Mouse (Mus musculus): Measurements from ENCODE around the gene Rgcc.

- TF ChIP-seq CTCF (IDR thresholded peaks at IDR 0.05), result no peak
- TF ChIP-seq EP300 (IDR thresholded peaks at IDR 0.05), result no peak
Measured at GRCm38 (mm10) chr14:79312719-79313118, 11.3 kb upstream of the Rgcc start.

Measured in lung, postnatal 0 days (tissue).